Mouse (Mus musculus): ENCODE data around the gene Rpl36-ps4. TPM values are rescaled to one million over a fixed set of nuclear protein-coding genes. Genes with fewer than 3 reads are reported as not detected.

The Rpl36-ps4 gene
- polyA plus RNA-seq (2016; fragmentation: Nextera tagmentation; extraction: Ambion mirVana): not detected in 2 replicates

GRCm38 (mm10) chr17:87920677-87921076 lies at the start of gene Rpl36-ps4:
Gene Rpl36-ps4 (plus strand): TSS chr17:87920977.
- no peak for DNase-seq (ENCODE audit: low spot score)
- Histone ChIP-seq H3K4me1 (0 out of 2 replicates have a peak, but pooled peaks cover 6% of the 10 kb centered on the region), H3K27ac (no peak within 1 kb of the TSS), H3K36me3 (no peaks in the 10 kb centered on the region), H3K4me3 (no peak within 1 kb of the TSS), H3K27me3 (ENCODE audit: insufficient read depth, poor library complexity, severe bottlenecking) (no peaks in the 10 kb centered on the region), H3K9me3 (no peaks in the 10 kb centered on the region)
- WGBS: 87% methylated on average over 5 of the region's 5 CpGs

GRCm38 (mm10) chr17:87871461-87872126 lies 49.2 kb upstream of the Rpl36-ps4 start:
- 82% methylated on average over 13 of the region's 13 CpGs for WGBS
- peaks cover 17% of the 10 kb centered on the region for H3K4me1 ChIP-seq
- H3K4me3 ChIP-seq: no peak overlapping the region
- H3K9me3 ChIP-seq: no peaks in the 10 kb centered on the region
- H3K27me3 ChIP-seq (ENCODE audit: insufficient read depth, poor library complexity, severe bottlenecking): 0 out of 2 replicates have a peak, but pooled peaks cover 4% of the 10 kb centered on the region
- peak; percentile 65 for DNase-seq (ENCODE audit: low spot score)
- H3K36me3 ChIP-seq: no peaks in the 10 kb centered on the region
- H3K27ac ChIP-seq: no peak overlapping the region

- WGBS: 45% methylated on average over 4 of the region's 4 CpGs
Measured at GRCm38 (mm10) chr17:87872286-87872685, 48.5 kb upstream of the Rpl36-ps4 start.

DNA sequence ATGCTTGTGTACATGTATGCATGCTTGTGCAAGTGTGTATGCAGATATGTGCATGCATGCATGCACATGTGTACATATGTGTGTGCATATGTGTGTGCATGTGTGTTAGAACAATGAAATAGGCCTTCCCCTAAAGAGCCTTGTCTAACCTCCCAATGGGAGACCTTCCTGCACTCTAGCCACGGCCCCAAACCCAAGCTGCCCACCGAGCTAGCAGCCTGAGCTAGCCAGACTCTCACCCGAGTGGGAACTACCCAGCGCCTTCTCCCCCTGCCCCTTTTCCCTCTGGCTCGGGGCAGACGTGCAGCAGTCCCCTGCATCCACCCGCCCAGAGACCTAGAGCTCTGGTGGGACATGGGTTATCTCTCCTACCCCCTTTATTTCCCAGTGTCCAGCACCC lies 47.3 kb upstream of the Rpl36-ps4 start:
- Histone ChIP-seq H3K4me3 (no peak overlapping the region), H3K27ac (no peak overlapping the region), H3K36me3 (no peaks in the 10 kb centered on the region), H3K27me3 (ENCODE audit: insufficient read depth, poor library complexity, severe bottlenecking) (0 out of 2 replicates have a peak, but pooled peaks cover 4% of the 10 kb centered on the region), H3K4me1 (peaks cover 25% of the 10 kb centered on the region), H3K9me3 (no peaks in the 10 kb centered on the region)
- peak; percentile 69 for DNase-seq (ENCODE audit: low spot score)
- WGBS: 75% methylated on average over 7 of the region's 7 CpGs

More at GRCm38 (mm10) chr17:87872286-87872685, 48.5 kb upstream of the Rpl36-ps4 start:
- H3K36me3 ChIP-seq: no peaks in the 10 kb centered on the region
- peak; percentile 66 for DNase-seq (ENCODE audit: low spot score)
- no peaks in the 10 kb centered on the region for H3K9me3 ChIP-seq
- no peak overlapping the region for H3K27ac ChIP-seq
- H3K4me3 ChIP-seq: no peak overlapping the region
- peaks cover 18% of the 10 kb centered on the region for H3K4me1 ChIP-seq
- H3K27me3 ChIP-seq (ENCODE audit: insufficient read depth, poor library complexity, severe bottlenecking): 0 out of 2 replicates have a peak, but pooled peaks cover 4% of the 10 kb centered on the region

DNA sequence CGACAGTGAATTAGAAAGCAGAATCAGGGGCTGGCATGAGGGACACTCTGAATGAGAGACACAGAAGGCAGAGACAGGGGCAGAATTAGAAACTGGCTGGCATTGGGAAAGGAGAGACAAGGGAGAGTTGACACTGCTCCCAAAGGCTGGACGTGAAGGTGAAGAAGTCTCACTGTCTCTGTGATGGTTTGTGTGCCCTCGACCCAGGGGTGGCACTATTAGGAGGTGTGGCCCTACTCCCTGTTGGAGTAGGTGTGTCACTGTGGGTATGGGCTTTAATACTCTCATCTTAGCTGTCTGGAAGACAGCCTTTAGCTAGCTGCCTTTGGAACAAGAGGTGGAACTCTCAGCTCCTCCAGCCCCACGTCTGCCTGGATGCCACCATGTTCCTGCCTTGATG lies 46.8 kb upstream of the Rpl36-ps4 start:
- 82% methylated on average over 4 of the region's 4 CpGs for WGBS
- Histone ChIP-seq H3K36me3 (no peaks in the 10 kb centered on the region), H3K9me3 (no peaks in the 10 kb centered on the region), H3K27me3 (ENCODE audit: insufficient read depth, poor library complexity, severe bottlenecking) (0 out of 2 replicates have a peak, but pooled peaks cover 4% of the 10 kb centered on the region), H3K4me3 (no peak overlapping the region), H3K4me1 (peaks cover 25% of the 10 kb centered on the region), H3K27ac (no peak overlapping the region)
- peak; percentile 54 for DNase-seq (ENCODE audit: low spot score)

- 80% methylated on average over 8 of the region's 8 CpGs for WGBS
- DNase-seq (ENCODE audit: low spot score): peak; percentile 54
- H3K4me3 ChIP-seq: no peak overlapping the region
Measured at GRCm38 (mm10) chr17:87875346-87875920, 45.3 kb upstream of the Rpl36-ps4 start.

GRCm38 (mm10) chr17:87876295-87877000 lies 44.3 kb upstream of the Rpl36-ps4 start:
- Histone ChIP-seq H3K9me3 (no peaks in the 10 kb centered on the region), H3K27ac (no peak overlapping the region), H3K4me1 (peaks cover 25% of the 10 kb centered on the region), H3K4me3 (no peak overlapping the region), H3K36me3 (no peaks in the 10 kb centered on the region), H3K27me3 (ENCODE audit: insufficient read depth, poor library complexity, severe bottlenecking) (0 out of 2 replicates have a peak, but pooled peaks cover 4% of the 10 kb centered on the region)
- peak; percentile 75 for DNase-seq (ENCODE audit: low spot score)
- WGBS: 70% methylated on average over 11 of the region's 11 CpGs

More at GRCm38 (mm10) chr17:87875346-87875920, 45.3 kb upstream of the Rpl36-ps4 start:
- Histone ChIP-seq H3K27me3 (ENCODE audit: insufficient read depth, poor library complexity, severe bottlenecking) (0 out of 2 replicates have a peak, but pooled peaks cover 4% of the 10 kb centered on the region), H3K36me3 (no peaks in the 10 kb centered on the region), H3K4me1 (peaks cover 25% of the 10 kb centered on the region), H3K27ac (no peak overlapping the region), H3K9me3 (no peaks in the 10 kb centered on the region)

GRCm38 (mm10) chr17:87877207-87878073 lies 43.3 kb upstream of the Rpl36-ps4 start:
- Histone ChIP-seq H3K27ac (peak overlapping the region; percentile 42; the same call in 1 of the 2 replicates), H3K9me3 (no peaks in the 10 kb centered on the region), H3K4me3 (no peak overlapping the region; the same call in 1 of the 2 replicates), H3K36me3 (no peaks in the 10 kb centered on the region), H3K27me3 (ENCODE audit: insufficient read depth, poor library complexity, severe bottlenecking) (0 out of 2 replicates have a peak, but pooled peaks cover 4% of the 10 kb centered on the region), H3K4me1 (peaks cover 21% of the 10 kb centered on the region)
- WGBS: 25% methylated on average over 25 of the region's 25 CpGs
- DNase-seq (ENCODE audit: low spot score): peak; percentile 81

- Histone ChIP-seq H3K9me3 (no peaks in the 10 kb centered on the region), H3K4me1 (peaks cover 24% of the 10 kb centered on the region), H3K4me3 (no peak overlapping the region), H3K36me3 (no peaks in the 10 kb centered on the region), H3K27me3 (ENCODE audit: insufficient read depth, poor library complexity, severe bottlenecking) (0 out of 2 replicates have a peak, but pooled peaks cover 4% of the 10 kb centered on the region), H3K27ac (no peak overlapping the region)
- DNase-seq (ENCODE audit: low spot score): peak; percentile 24
- WGBS: 61% methylated on average over 10 of the region's 10 CpGs
Measured at GRCm38 (mm10) chr17:87878556-87879483, 42.0 kb upstream of the Rpl36-ps4 start.

DNA sequence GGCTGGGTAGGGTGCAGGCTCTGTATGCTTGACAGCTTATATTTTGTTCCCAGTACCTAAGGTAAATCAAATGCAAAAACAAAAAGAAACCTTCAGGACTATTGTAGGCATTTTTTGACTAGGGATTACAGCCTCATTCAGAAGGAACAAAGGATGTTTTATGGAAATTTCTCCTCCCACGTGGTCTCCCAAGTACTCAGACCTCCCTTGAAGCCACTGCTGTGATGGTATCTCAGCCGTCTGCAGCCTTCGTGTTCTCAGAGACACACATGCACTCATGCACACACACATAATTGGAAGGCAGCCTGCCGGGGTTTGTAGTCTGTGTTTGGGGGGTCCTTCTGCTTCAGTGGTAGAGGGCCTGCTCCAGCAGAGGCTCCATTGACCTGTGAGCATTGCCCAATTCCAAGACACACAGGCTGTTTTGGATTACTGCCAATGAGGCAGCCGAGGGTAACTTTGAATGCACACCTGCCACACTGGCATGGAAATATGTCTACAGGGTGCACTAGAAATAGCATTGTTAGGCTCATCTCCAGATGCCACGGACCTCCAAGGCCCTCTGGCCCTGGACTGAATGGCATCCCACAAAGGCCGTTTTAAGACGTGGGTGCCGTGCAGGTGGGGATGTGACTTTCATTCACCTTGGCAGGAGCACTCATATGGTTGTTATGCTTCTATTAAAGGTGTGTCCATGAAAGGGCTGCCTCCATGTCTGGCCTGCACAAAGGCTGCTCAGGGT lies 41.1 kb upstream of the Rpl36-ps4 start:
- Histone ChIP-seq H3K27ac (no peak overlapping the region), H3K4me1 (peaks cover 24% of the 10 kb centered on the region), H3K9me3 (no peaks in the 10 kb centered on the region), H3K36me3 (no peaks in the 10 kb centered on the region), H3K4me3 (no peak overlapping the region), H3K27me3 (ENCODE audit: insufficient read depth, poor library complexity, severe bottlenecking) (no peaks in the 10 kb centered on the region)
- 69% methylated on average over 9 of the region's 9 CpGs for WGBS
- DNase-seq (ENCODE audit: low spot score): peak; percentile 68

DNA sequence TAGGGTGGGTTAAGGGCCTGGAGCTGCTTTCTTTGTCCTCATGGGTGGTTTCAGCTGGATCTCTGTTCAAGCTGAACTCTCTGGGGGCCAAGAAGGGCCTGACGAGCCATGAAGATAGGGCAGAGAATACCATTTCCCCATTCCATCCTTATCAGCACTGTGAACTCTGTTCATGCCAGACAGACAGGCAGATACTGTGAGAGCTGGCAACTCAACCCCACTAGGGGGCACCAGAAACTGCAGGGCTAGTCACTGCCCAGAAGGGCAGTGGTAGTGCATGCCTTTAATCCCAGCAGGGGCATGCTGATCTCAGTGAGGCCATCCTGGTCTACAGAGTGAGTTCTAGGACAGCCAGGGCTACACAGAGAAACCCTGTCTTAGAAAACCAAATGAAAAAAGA lies 38.2 kb upstream of the Rpl36-ps4 start:
- Histone ChIP-seq H3K9me3 (no peaks in the 10 kb centered on the region), H3K4me1 (peaks cover 10% of the 10 kb centered on the region; the same call in 1 of the 2 replicates), H3K4me3 (no peak overlapping the region), H3K27me3 (ENCODE audit: insufficient read depth, poor library complexity, severe bottlenecking) (no peaks in the 10 kb centered on the region), H3K27ac (no peak overlapping the region), H3K36me3 (no peaks in the 10 kb centered on the region)
- 0% methylated on average over 1 of the region's 1 CpGs for WGBS
- peak; percentile 76 for DNase-seq (ENCODE audit: low spot score)
